Mouse (Mus musculus) liver, postnatal 0 days (tissue): Measurements from ENCODE around the gene Lck. TPM values are rescaled to one million over a fixed set of nuclear protein-coding genes. Genes with fewer than 3 reads are reported as not detected.

Experiments used
- ATAC-seq: fragments of 200-750 bp; cut with Nextera tagmentation; 2 replicates; pipeline ENCODE4 v1.8.0; 2017; ENCODE audit warnings: mild to moderate bottlenecking, moderate library complexity
- DNase-seq: peaks from one replicate; pipeline ENCODE4 v3.0.0-alpha.2; 2016
- H3K27ac ChIP-seq: fragments of 300-500 bp; sonication (generic); 2 replicates; pipeline ENCODE4 v1.5.1; 2014; ENCODE audit warnings: antibody characterized with exemption, moderate library complexity, mild to moderate bottlenecking, low read depth
- H3K27me3 ChIP-seq: fragments of 300-500 bp; sonication (generic); 2 replicates; pipeline ENCODE4 v1.6.1; 2014; ENCODE audit warnings: low read length, control low read depth, mixed read lengths; ENCODE audit not compliant: insufficient read depth
- H3K36me3 ChIP-seq: fragments of 300-500 bp; sonication (generic); replicated peaks from 2 replicates; pipeline ENCODE4 v1.6.1; 2014; ENCODE audit warnings: mild to moderate bottlenecking, control low read depth, low read length, moderate library complexity, mixed read lengths; ENCODE audit not compliant: insufficient read depth
- H3K4me1 ChIP-seq: fragments of 300-500 bp; sonication (generic); 2 replicates; pipeline ENCODE4 v1.6.1; 2014; ENCODE audit warnings: antibody characterized with exemption, mild to moderate bottlenecking, control low read depth; ENCODE audit not compliant: insufficient read depth
- H3K4me2 ChIP-seq: fragments of 300-500 bp; sonication (generic); 2 replicates; pipeline ENCODE4 v1.6.1; 2014; ENCODE audit warnings: low read depth, mild to moderate bottlenecking, low read length, moderate library complexity, mixed read lengths
- H3K4me3 ChIP-seq: fragments of 300-500 bp; sonication (generic); 2 replicates; pipeline ENCODE4 v1.5.1; 2014; ENCODE audit warnings: low read depth, low read length
- H3K9ac ChIP-seq: fragments of 300-500 bp; sonication (generic); replicated peaks from 2 replicates; pipeline ENCODE4 v1.6.1; 2014; ENCODE audit warnings: mild to moderate bottlenecking, moderate library complexity
- H3K9me3 ChIP-seq: fragments of 300-500 bp; sonication (generic); 2 replicates; pipeline ENCODE4 v1.6.1; 2016; ENCODE audit warnings: mild to moderate bottlenecking, control low read depth, low read length, mixed read lengths
- CTCF ChIP-seq: sonication (generic); IDR thresholded peaks from 2 replicates; pipeline ENCODE4 v1.5.1; 2016; ENCODE audit warnings: antibody characterized with exemption, low read depth
- EP300 ChIP-seq: IDR thresholded peaks from 2 replicates; pipeline ENCODE4 v1.6.1; 2016; ENCODE audit warnings: antibody characterized with exemption, low read depth, mild to moderate bottlenecking
- WGBS: fragments of 180-500 bp; shearing (Covaris S2); extraction: QIAGEN DNeasy Blood & Tissue Kit; methylation state at CpG from one replicate; pipeline ENCODE4 v1.1.7; 2014; ENCODE audit not compliant: insufficient replicate concordance; 5-methylcytosine and 5-hydroxymethylcytosine counted together
- polyA plus RNA-seq: library from polyadenylated mRNA; unstranded; fragments of >200 nt; fragmentation: Nextera tagmentation; extraction: Ambion mirVana; gene quantifications from 2 replicates; pipeline ENCODE4 v1.2.1, GENCODE M21; 2015

The Lck gene
- polyA plus RNA-seq, 1 experiment from 2014 or later, result 3.4 TPM

DNA sequence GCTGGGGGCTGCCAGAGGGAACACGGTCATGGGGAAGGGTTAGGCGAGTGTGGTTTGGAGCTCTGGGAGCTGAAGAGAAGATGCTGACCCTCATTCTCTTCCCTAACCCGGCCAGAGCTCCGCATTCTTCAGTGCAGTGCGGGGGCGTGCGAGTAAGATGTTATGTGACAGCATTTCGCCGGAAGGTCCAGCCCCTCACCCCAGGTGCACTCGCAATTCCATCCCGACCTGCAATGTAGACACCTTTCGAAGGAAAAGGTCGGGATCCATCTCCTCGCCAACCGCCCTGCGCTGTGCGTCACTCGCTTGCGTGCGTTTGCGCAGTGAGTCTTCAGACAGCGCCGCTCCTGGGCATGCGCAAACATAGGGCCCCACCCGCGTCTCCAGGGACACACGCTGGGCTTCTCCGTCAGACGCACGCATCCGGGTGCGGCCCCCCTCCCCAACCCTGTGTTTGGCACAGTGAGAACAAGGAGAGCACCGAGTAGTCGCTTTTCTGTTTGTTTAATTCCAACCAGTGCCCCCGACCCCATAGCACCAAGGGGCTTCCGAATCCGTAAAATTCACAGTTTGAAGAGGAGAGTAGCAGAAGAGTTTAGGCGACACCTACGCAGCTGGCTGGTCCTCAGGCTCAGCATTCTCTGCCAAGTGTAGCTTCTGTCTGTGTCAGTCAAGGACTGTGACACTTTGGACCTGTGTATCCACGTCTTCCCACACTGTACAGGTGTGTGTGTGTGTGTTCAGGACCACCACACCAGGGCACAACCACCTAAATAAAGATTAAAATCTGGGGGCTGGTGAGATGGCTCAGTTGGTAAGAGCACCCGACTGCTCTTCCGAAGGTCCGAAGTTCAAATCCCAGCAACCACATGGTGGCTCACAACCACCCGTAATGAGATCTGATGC is 45.6 kb upstream of the Lck start, which contains the start of gene Iqcc:
Gene Iqcc (minus strand): TSS at position 314 of the 906 bp plus-strand sequence.
- Histone ChIP-seq H3K27ac (peak within 1 kb of the TSS; percentile 77), H3K4me1 (peaks cover 20% of the 10 kb centered on the region), H3K9me3 (no peaks in the 10 kb centered on the region), H3K27me3 (no peaks in the 10 kb centered on the region), H3K36me3 (peaks cover 2% of the 10 kb centered on the region; the same call in 1 of the 2 replicates), H3K9ac (peak within 1 kb of the TSS; percentile 78), H3K4me3 (peak within 1 kb of the TSS; percentile 75), H3K4me2 (peak within 1 kb of the TSS; percentile 98)
- peak; percentile 94 for DNase-seq
- TF ChIP-seq EP300, result no peak
- TF ChIP-seq CTCF, result peak; percentile 49
- ATAC-seq, result peak; percentile 91
- 4% methylated on average over 43 of the region's 44 CpGs for WGBS

DNA sequence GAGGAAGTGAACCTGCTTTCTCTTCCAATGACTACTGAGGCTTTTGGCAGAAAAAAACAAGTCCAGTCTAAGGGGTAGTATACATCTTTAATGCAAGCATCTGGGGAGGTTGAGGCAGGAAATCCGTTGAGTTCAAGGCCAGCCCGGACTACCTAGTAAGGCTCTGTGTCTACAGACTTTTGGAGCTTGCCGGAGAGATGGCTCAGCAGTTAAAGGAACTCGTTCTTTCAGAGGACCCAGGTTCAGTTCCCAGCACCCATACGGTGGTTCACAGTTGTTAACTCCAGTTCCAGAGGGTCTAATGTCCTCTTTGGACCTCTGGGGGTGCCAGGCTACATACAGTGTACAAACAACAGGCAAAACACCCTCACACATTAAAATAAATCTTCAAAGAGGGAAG is 44.6 kb upstream of the Lck start:
- Histone ChIP-seq H3K4me2 (peak overlapping the region; percentile 98), H3K4me1 (peaks cover 16% of the 10 kb centered on the region), H3K4me3 (peak overlapping the region; percentile 75), H3K9ac (peak overlapping the region; percentile 78), H3K9me3 (no peaks in the 10 kb centered on the region), H3K27me3 (no peaks in the 10 kb centered on the region), H3K36me3 (peaks cover 2% of the 10 kb centered on the region; the same call in 1 of the 2 replicates), H3K27ac (no peak overlapping the region; the same call in 1 of the 2 replicates)
- WGBS, result 93% methylated on average over 5 of the region's 5 CpGs
- ATAC-seq (no peak), DNase-seq (no peak)
- TF ChIP-seq EP300 (no peak), CTCF (no peak)

DNA sequence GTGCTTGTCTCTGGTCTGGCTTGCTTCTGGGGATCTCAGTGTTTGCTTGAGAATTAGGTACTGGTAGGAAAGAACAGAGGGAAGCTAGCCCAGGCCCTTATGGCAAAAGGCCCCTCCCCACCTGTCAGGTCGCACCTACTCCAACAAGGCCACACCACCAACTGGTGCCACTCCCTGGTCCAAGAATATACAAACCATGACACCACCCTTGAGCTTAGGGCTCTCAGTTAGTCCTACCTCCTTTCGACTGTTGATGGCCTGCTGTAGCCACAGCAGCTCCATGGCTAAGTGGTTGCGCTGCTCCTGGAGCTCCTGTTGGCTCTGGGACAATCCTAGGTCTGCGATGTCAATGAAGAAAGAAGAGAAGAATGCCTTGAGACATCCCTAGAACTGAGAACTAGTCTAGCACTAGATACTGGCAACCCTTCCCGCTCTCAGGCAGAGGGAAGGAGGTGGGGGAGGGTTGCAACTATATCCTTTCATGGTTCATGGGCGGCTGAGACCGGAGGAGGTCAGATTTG is 43.7 kb upstream of the Lck start:
- no peak for TF ChIP-seq CTCF
- TF ChIP-seq EP300, result no peak
- DNase-seq, result no peak
- ATAC-seq, result no peak

GRCm38 (mm10) chr4:129616631-129617030 is 43.2 kb upstream of the Lck start:
- H3K4me1 ChIP-seq, result peaks cover 8% of the 10 kb centered on the region; the same call in 1 of the 2 replicates
- DNase-seq (no peak), ATAC-seq (no peak)
- WGBS, result 85% methylated on average over 3 of the region's 3 CpGs
- no peaks in the 10 kb centered on the region for H3K9me3 ChIP-seq
- H3K4me2 ChIP-seq, result no peak overlapping the region
- no peak overlapping the region for H3K27ac ChIP-seq
- no peak overlapping the region for H3K9ac ChIP-seq
- TF ChIP-seq EP300 (no peak), CTCF (no peak)
- H3K36me3 ChIP-seq, result peaks cover 2% of the 10 kb centered on the region; the same call in 1 of the 2 replicates
- H3K4me3 ChIP-seq, result no peak overlapping the region
- H3K27me3 ChIP-seq, result no peaks in the 10 kb centered on the region

More for the DNA sequence above, 43.7 kb upstream of the Lck start:
- Histone ChIP-seq H3K4me1 (peaks cover 8% of the 10 kb centered on the region; the same call in 1 of the 2 replicates), H3K9me3 (no peaks in the 10 kb centered on the region), H3K4me3 (no peak overlapping the region), H3K27me3 (no peaks in the 10 kb centered on the region), H3K36me3 (peaks cover 2% of the 10 kb centered on the region; the same call in 1 of the 2 replicates), H3K9ac (no peak overlapping the region), H3K4me2 (no peak overlapping the region), H3K27ac (no peak overlapping the region)
- 90% methylated on average over 7 of the region's 7 CpGs for WGBS

DNA sequence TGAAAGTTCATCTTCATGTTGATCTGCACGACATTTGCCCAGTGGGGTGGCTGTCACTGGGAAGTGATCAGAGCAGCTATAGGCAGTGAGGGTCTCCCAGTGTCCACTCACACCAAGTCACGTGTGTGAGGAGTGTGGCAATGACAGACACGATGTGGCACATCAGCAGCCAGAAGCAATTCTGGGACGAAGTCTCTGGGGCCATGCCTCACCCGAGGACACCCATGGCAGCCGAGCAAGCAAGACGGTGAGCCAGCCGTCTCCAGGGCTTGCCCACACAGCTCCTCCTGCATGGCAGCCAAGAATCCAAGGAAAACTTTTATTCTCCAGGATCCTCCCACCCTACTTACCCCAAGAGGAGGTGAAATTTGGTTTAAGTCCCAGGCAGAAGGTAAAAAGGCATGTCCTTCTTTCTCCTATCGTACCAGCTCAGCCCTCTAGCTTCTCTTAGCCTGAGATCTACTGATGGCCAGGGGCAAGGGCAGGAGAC is 42.4 kb upstream of the Lck start:
- H3K36me3 ChIP-seq, result peaks cover 2% of the 10 kb centered on the region; the same call in 1 of the 2 replicates
- ATAC-seq (no peak), DNase-seq (no peak)
- H3K9ac ChIP-seq, result no peak overlapping the region
- H3K4me3 ChIP-seq, result no peak overlapping the region
- H3K4me1 ChIP-seq, result peaks cover 8% of the 10 kb centered on the region; the same call in 1 of the 2 replicates
- TF ChIP-seq CTCF, result no peak
- no peak for TF ChIP-seq EP300
- H3K27ac ChIP-seq, result no peak overlapping the region
- no peaks in the 10 kb centered on the region for H3K9me3 ChIP-seq
- no peak overlapping the region for H3K4me2 ChIP-seq
- no peaks in the 10 kb centered on the region for H3K27me3 ChIP-seq
- WGBS, result 83% methylated on average over 9 of the region's 9 CpGs

GRCm38 (mm10) chr4:129614093-129614492 is 40.7 kb upstream of the Lck start, which contains the start of gene Dcdc2b:
Gene Dcdc2b, minus strand, starts transcription at chr4:129614257.
- WGBS, result 86% methylated on average over 6 of the region's 6 CpGs
- H3K4me2 ChIP-seq, result no peak within 1 kb of the TSS
- TF ChIP-seq EP300 (no peak), CTCF (no peak)
- no peak within 1 kb of the TSS for H3K27ac ChIP-seq
- H3K9ac ChIP-seq, result no peak within 1 kb of the TSS
- peaks cover 6% of the 10 kb centered on the region for H3K36me3 ChIP-seq
- H3K9me3 ChIP-seq, result no peaks in the 10 kb centered on the region
- H3K4me3 ChIP-seq, result no peak within 1 kb of the TSS
- DNase-seq, result no peak
- ATAC-seq, result no peak
- peaks cover 8% of the 10 kb centered on the region; the same call in 1 of the 2 replicates for H3K4me1 ChIP-seq
- no peaks in the 10 kb centered on the region for H3K27me3 ChIP-seq
